ENCODE assay signal across 26 mouse cellular contexts in genomic region chr6:47646022-47646421, GRCm38 (mm10).
"Had no signal": no experiment of that assay in that cellular context is flagged by ENCODE, and none has a peak within 500 bp of the region (broad histone marks: within the 10 kb centered on the region; RNA-seq: fewer than 3 reads in every experiment).

No protein-coding gene starts in this region.

- H3K4me3 ChIP-seq: heart, adult 2 months; heart, embryonic 10.5 days; heart, embryonic 12.5 days; heart, embryonic 13.5 days; heart, embryonic 15.5 days; hindbrain, embryonic 10.5 days; hindbrain, embryonic 12.5 days; hindbrain, embryonic 13.5 days; hindbrain, embryonic 15.5 days; kidney, embryonic 15.5 days; layer of hippocampus, adult 2 months had no signal

- H3K4me2 ChIP-seq: heart, embryonic 11.5 days; heart, embryonic 12.5 days; heart, embryonic 13.5 days; heart, embryonic 15.5 days; hindbrain, embryonic 12.5 days; hindbrain, embryonic 13.5 days; hindbrain, embryonic 14.5 days; hindbrain, embryonic 15.5 days; kidney, embryonic 15.5 days had no signal

- H3K9ac ChIP-seq: heart, embryonic 12.5 days; heart, embryonic 13.5 days; heart, embryonic 15.5 days; hindbrain, embryonic 12.5 days; hindbrain, embryonic 13.5 days; hindbrain, embryonic 14.5 days; hindbrain, embryonic 15.5 days; kidney, embryonic 15.5 days had no signal

- ATAC-seq: hindbrain, embryonic 16.5 days; hindbrain, postnatal 0 days; inflammation-experienced regulatory T-cells, adult 6 months had no signal

- H3K27ac ChIP-seq: heart, adult 2 months; heart, embryonic 10.5 days; heart, embryonic 13.5 days; heart, embryonic 15.5 days; hindbrain, embryonic 10.5 days; hindbrain, embryonic 12.5 days; hindbrain, embryonic 13.5 days; hindbrain, embryonic 14.5 days; hindbrain, embryonic 15.5 days; hindbrain, postnatal 0 days; kidney, embryonic 15.5 days; kidney, postnatal 0 days; layer of hippocampus, adult 2 months had no signal

- H3K27me3 ChIP-seq: heart, embryonic 15.5 days; hindbrain, embryonic 15.5 days had no signal

- H3K36me3 ChIP-seq: heart, embryonic 10.5 days; heart, embryonic 12.5 days; heart, embryonic 13.5 days; heart, embryonic 15.5 days; hindbrain, embryonic 10.5 days; hindbrain, embryonic 12.5 days; hindbrain, embryonic 13.5 days; hindbrain, embryonic 15.5 days; kidney, embryonic 15.5 days had no signal

- H3K9me3 ChIP-seq: heart, embryonic 10.5 days; heart, embryonic 12.5 days; heart, embryonic 13.5 days; heart, embryonic 15.5 days; hindbrain, embryonic 10.5 days; hindbrain, embryonic 12.5 days; hindbrain, embryonic 13.5 days; hindbrain, embryonic 15.5 days; kidney, embryonic 15.5 days had no signal

- H3K4me1 ChIP-seq: heart, embryonic 12.5 days; heart, embryonic 13.5 days; heart, embryonic 15.5 days; hindbrain, embryonic 10.5 days; hindbrain, embryonic 12.5 days; hindbrain, embryonic 13.5 days; hindbrain, embryonic 15.5 days had no signal

- DNase-seq: heart, postnatal 36 days; heart, postnatal 4 days; kidney, adult 18-20 months; kidney, adult 2 months; kidney, adult 8-10 months; kidney, postnatal 14 days; kidney, postnatal 36 days; layer of hippocampus, adult 9-11 months; layer of hippocampus, postnatal 36 days had no signal
